Mouse (Mus musculus) hindbrain, embryonic 13.5 days (tissue): ENCODE results near the gene Thrsp. TPM values are rescaled to one million over a fixed set of nuclear protein-coding genes. Genes with fewer than 3 reads are reported as not detected.

Experiments used
- ATAC-seq: fragments of 200-750 bp; cut with Nextera tagmentation; 2 replicates; pipeline ENCODE4 v1.8.0; 2017; ENCODE audit warnings: moderate TSS enrichment; ENCODE audit not compliant: low FRiP score
- H3K27ac ChIP-seq: fragments of 300-500 bp; sonication (generic); 2 replicates; pipeline ENCODE4 v1.5.1; 2015; ENCODE audit warnings: inconsistent platforms, mild to moderate bottlenecking, moderate library complexity
- H3K27me3 ChIP-seq: fragments of 300-500 bp; sonication (generic); 2 replicates; pipeline ENCODE4 v1.6.1; 2015; ENCODE audit warnings: mild to moderate bottlenecking, inconsistent platforms
- H3K36me3 ChIP-seq: fragments of 300-500 bp; sonication (generic); 2 replicates; pipeline ENCODE4 v1.6.1; 2015; ENCODE audit warnings: mild to moderate bottlenecking, inconsistent platforms
- H3K4me1 ChIP-seq: fragments of 300-500 bp; sonication (generic); replicated peaks from 2 replicates; pipeline ENCODE4 v1.6.1; 2015; ENCODE audit warnings: inconsistent platforms
- H3K4me2 ChIP-seq: fragments of 300-500 bp; sonication (generic); 2 replicates; pipeline ENCODE4 v1.6.1; 2015; ENCODE audit warnings: inconsistent platforms, mild to moderate bottlenecking, moderate library complexity
- H3K4me3 ChIP-seq: fragments of 300-500 bp; sonication (generic); 2 replicates; pipeline ENCODE4 v1.5.1; 2015; ENCODE audit warnings: mild to moderate bottlenecking, inconsistent platforms
- H3K9ac ChIP-seq: fragments of 300-500 bp; sonication (generic); 2 replicates; pipeline ENCODE4 v1.6.1; 2015; ENCODE audit warnings: mild to moderate bottlenecking, inconsistent platforms
- H3K9me3 ChIP-seq: fragments of 300-500 bp; sonication (generic); 2 replicates; pipeline ENCODE4 v1.6.1; 2016; ENCODE audit warnings: inconsistent platforms
- WGBS: fragments of 180-500 bp; shearing (Covaris S2); methylation state at CpG from one replicate; pipeline ENCODE4 v1.1.7; 2015; 5-methylcytosine and 5-hydroxymethylcytosine counted together
- polyA plus RNA-seq: library from polyadenylated mRNA; unstranded; fragments of >200 nt; fragmentation: Nextera tagmentation; extraction: Ambion mirVana; gene quantifications from 2 replicates; pipeline ENCODE4 v1.2.1, GENCODE M21; 2015

The Thrsp gene
- polyA plus RNA-seq, 1 experiment from 2014 or later = 1.8 TPM

GRCm38 (mm10) chr7:97414426-97414825 is 3.1 kb downstream of the Thrsp start:
- peaks cover 9% of the 10 kb centered on the region; the same call in 1 of the 2 replicates for H3K4me1 ChIP-seq
- no peak overlapping the region for H3K4me2 ChIP-seq
- no peak overlapping the region for H3K9ac ChIP-seq
- H3K27me3 ChIP-seq = no peaks in the 10 kb centered on the region
- no peak overlapping the region for H3K27ac ChIP-seq
- H3K4me3 ChIP-seq = no peak overlapping the region
- H3K36me3 ChIP-seq = peaks cover 34% of the 10 kb centered on the region
- WGBS = 83% methylated on average over 1 of the region's 1 CpGs
- no peak for ATAC-seq
- no peaks in the 10 kb centered on the region for H3K9me3 ChIP-seq

- peaks cover 9% of the 10 kb centered on the region; the same call in 1 of the 2 replicates for H3K4me1 ChIP-seq
- 100% methylated on average over 1 of the region's 1 CpGs for WGBS
- ATAC-seq = no peak
Observed at GRCm38 (mm10) chr7:97413981-97414380, 3.5 kb downstream of the Thrsp start.

GRCm38 (mm10) chr7:97411575-97411974 is 6.0 kb downstream of the Thrsp start:
- no peak for ATAC-seq
- H3K36me3 ChIP-seq = peaks cover 51% of the 10 kb centered on the region
- no peak overlapping the region for H3K9ac ChIP-seq
- H3K4me3 ChIP-seq = no peak overlapping the region
- no peaks in the 10 kb centered on the region for H3K27me3 ChIP-seq
- no peaks in the 10 kb centered on the region for H3K4me1 ChIP-seq
- H3K9me3 ChIP-seq = no peaks in the 10 kb centered on the region
- 83% methylated on average over 3 of the region's 3 CpGs for WGBS
- no peak overlapping the region for H3K27ac ChIP-seq
- no peak overlapping the region for H3K4me2 ChIP-seq

More at GRCm38 (mm10) chr7:97413981-97414380, 3.5 kb downstream of the Thrsp start:
- Histone ChIP-seq H3K9ac (no peak overlapping the region), H3K4me2 (no peak overlapping the region), H3K4me3 (no peak overlapping the region), H3K27me3 (no peaks in the 10 kb centered on the region), H3K9me3 (no peaks in the 10 kb centered on the region), H3K36me3 (peaks cover 38% of the 10 kb centered on the region), H3K27ac (no peak overlapping the region)

- H3K4me1 ChIP-seq = no peaks in the 10 kb centered on the region
- no peak for ATAC-seq
- no peak overlapping the region for H3K4me2 ChIP-seq
- H3K9ac ChIP-seq = no peak overlapping the region
- no peak overlapping the region for H3K27ac ChIP-seq
- peaks cover 51% of the 10 kb centered on the region for H3K36me3 ChIP-seq
- H3K9me3 ChIP-seq = no peaks in the 10 kb centered on the region
- H3K27me3 ChIP-seq = no peaks in the 10 kb centered on the region
- H3K4me3 ChIP-seq = no peak overlapping the region
- WGBS = 96% methylated on average over 2 of the region's 2 CpGs
Observed at GRCm38 (mm10) chr7:97411106-97411505, 6.4 kb downstream of the Thrsp start.

- ATAC-seq = no peak
- Histone ChIP-seq H3K4me1 (peaks cover 1% of the 10 kb centered on the region), H3K27me3 (no peaks in the 10 kb centered on the region), H3K4me2 (no peak overlapping the region), H3K9ac (no peak overlapping the region), H3K9me3 (no peaks in the 10 kb centered on the region), H3K4me3 (no peak overlapping the region), H3K36me3 (peaks cover 53% of the 10 kb centered on the region), H3K27ac (no peak overlapping the region)
- WGBS = 84% methylated on average over 10 of the region's 10 CpGs
Observed at GRCm38 (mm10) chr7:97407145-97407544, 10.4 kb downstream of the Thrsp start.

GRCm38 (mm10) chr7:97399960-97400715 is 17.4 kb downstream of the Thrsp start, which contains the start of gene Ndufc2:
Gene Ndufc2, plus strand, starts transcription at chr7:97400003.
- peak within 1 kb of the TSS; percentile 98 for H3K4me3 ChIP-seq
- no peaks in the 10 kb centered on the region for H3K9me3 ChIP-seq
- ATAC-seq = peak; percentile 95
- under 1% methylated on average over 54 of the region's 54 CpGs for WGBS
- H3K27ac ChIP-seq = peak within 1 kb of the TSS; percentile 85
- peak within 1 kb of the TSS; percentile 70 for H3K4me2 ChIP-seq
- H3K36me3 ChIP-seq = peaks cover 14% of the 10 kb centered on the region
- peak within 1 kb of the TSS; percentile 93 for H3K9ac ChIP-seq
- H3K27me3 ChIP-seq = no peaks in the 10 kb centered on the region
- H3K4me1 ChIP-seq = peaks cover 19% of the 10 kb centered on the region

GRCm38 (mm10) chr7:97398943-97399342 is 18.6 kb downstream of the Thrsp start:
- peaks cover 14% of the 10 kb centered on the region for H3K36me3 ChIP-seq
- 94% methylated on average over 6 of the region's 6 CpGs for WGBS
- H3K9ac ChIP-seq = no peak overlapping the region
- no peak overlapping the region for H3K4me2 ChIP-seq
- ATAC-seq = no peak
- no peak overlapping the region for H3K4me3 ChIP-seq
- H3K27me3 ChIP-seq = no peaks in the 10 kb centered on the region
- peaks cover 19% of the 10 kb centered on the region for H3K4me1 ChIP-seq
- H3K27ac ChIP-seq = no peak overlapping the region
- no peaks in the 10 kb centered on the region for H3K9me3 ChIP-seq

- no peak overlapping the region for H3K4me2 ChIP-seq
- ATAC-seq = no peak
- WGBS = 75% methylated on average over 2 of the region's 2 CpGs
Observed at GRCm38 (mm10) chr7:97394375-97394774, 23.2 kb downstream of the Thrsp start.

GRCm38 (mm10) chr7:97392079-97392445 is 25.5 kb downstream of the Thrsp start:
- no peaks in the 10 kb centered on the region for H3K9me3 ChIP-seq
- H3K4me1 ChIP-seq = 0 out of 2 replicates have a peak, but pooled peaks cover 5% of the 10 kb centered on the region
- ATAC-seq = peak; percentile 32; the same call in 1 of the 2 replicates
- no peak overlapping the region for H3K4me3 ChIP-seq
- H3K36me3 ChIP-seq = peaks cover 40% of the 10 kb centered on the region
- WGBS = 73% methylated on average over 6 of the region's 6 CpGs
- peak overlapping the region; percentile 3; the same call in 1 of the 2 replicates for H3K27ac ChIP-seq
- no peak overlapping the region for H3K4me2 ChIP-seq
- no peak overlapping the region for H3K9ac ChIP-seq
- H3K27me3 ChIP-seq = no peaks in the 10 kb centered on the region

More at GRCm38 (mm10) chr7:97394375-97394774, 23.2 kb downstream of the Thrsp start:
- no peaks in the 10 kb centered on the region for H3K9me3 ChIP-seq
- H3K9ac ChIP-seq = no peak overlapping the region
- H3K27ac ChIP-seq = no peak overlapping the region
- no peak overlapping the region for H3K4me3 ChIP-seq
- H3K36me3 ChIP-seq = peaks cover 20% of the 10 kb centered on the region
- H3K4me1 ChIP-seq = 0 out of 2 replicates have a peak, but pooled peaks cover 5% of the 10 kb centered on the region
- H3K27me3 ChIP-seq = no peaks in the 10 kb centered on the region

GRCm38 (mm10) chr7:97391293-97392078 is 26.0 kb downstream of the Thrsp start:
- Histone ChIP-seq H3K9me3 (no peaks in the 10 kb centered on the region), H3K27me3 (no peaks in the 10 kb centered on the region), H3K4me2 (no peak overlapping the region), H3K4me3 (no peak overlapping the region), H3K4me1 (0 out of 2 replicates have a peak, but pooled peaks cover 5% of the 10 kb centered on the region), H3K36me3 (peaks cover 46% of the 10 kb centered on the region), H3K27ac (peak overlapping the region; percentile 48; the same call in 1 of the 2 replicates), H3K9ac (no peak overlapping the region)
- 61% methylated on average over 13 of the region's 13 CpGs for WGBS
- ATAC-seq = peak; percentile 89

GRCm38 (mm10) chr7:97388541-97388940 is 29.0 kb downstream of the Thrsp start:
- H3K4me2 ChIP-seq = no peak overlapping the region
- 95% methylated on average over 4 of the region's 4 CpGs for WGBS
- H3K4me3 ChIP-seq = no peak overlapping the region
- H3K9me3 ChIP-seq = no peaks in the 10 kb centered on the region
- H3K27ac ChIP-seq = no peak overlapping the region
- H3K36me3 ChIP-seq = peaks cover 68% of the 10 kb centered on the region
- H3K4me1 ChIP-seq = 0 out of 2 replicates have a peak, but pooled peaks cover 5% of the 10 kb centered on the region
- ATAC-seq = no peak
- H3K9ac ChIP-seq = no peak overlapping the region
- H3K27me3 ChIP-seq = no peaks in the 10 kb centered on the region

- H3K4me1 ChIP-seq = 0 out of 2 replicates have a peak, but pooled peaks cover 5% of the 10 kb centered on the region
- H3K36me3 ChIP-seq = peaks cover 74% of the 10 kb centered on the region
- no peaks in the 10 kb centered on the region for H3K9me3 ChIP-seq
- no peak overlapping the region for H3K9ac ChIP-seq
- no peak overlapping the region for H3K27ac ChIP-seq
- H3K4me3 ChIP-seq = no peak overlapping the region
- H3K4me2 ChIP-seq = no peak overlapping the region
- WGBS = 94% methylated on average over 8 of the region's 8 CpGs
- no peaks in the 10 kb centered on the region for H3K27me3 ChIP-seq
- no peak for ATAC-seq
Observed at GRCm38 (mm10) chr7:97387561-97388147, 29.9 kb downstream of the Thrsp start.
